Mouse (Mus musculus) ovary, postnatal 14 days (tissue): ENCODE measurements around the gene Ifngr2.

ENCODE experiments used
- DNase-seq: peaks from one replicate; pipeline ENCODE4 v3.0.0; 2022; ENCODE audit warnings: low spot score

Gene Ifngr2

GRCm38 (mm10) chr16:91536372-91536771 lies 10.5 kb upstream of the Ifngr2 start:
- no peak for DNase-seq

DNA sequence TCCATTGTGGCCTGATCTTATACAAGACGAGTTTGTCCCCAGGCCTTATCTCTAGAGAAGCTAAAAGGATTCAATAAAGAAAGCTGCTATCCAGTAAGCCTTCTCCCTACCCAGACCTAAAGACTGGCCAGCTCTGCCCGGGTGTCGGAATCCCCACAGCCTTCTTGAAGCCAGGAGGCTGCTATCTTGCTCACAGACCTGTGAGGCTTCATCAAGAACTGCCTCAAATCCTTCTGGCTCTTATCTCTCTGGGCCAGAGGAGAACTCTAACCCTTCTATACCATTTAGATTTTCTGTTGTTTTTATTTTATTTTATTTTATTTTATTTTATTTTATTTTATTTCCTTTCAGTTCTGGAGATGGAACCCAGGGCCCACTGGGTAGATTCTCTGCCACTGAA lies 9.8 kb upstream of the Ifngr2 start:
- no peak for DNase-seq

DNA sequence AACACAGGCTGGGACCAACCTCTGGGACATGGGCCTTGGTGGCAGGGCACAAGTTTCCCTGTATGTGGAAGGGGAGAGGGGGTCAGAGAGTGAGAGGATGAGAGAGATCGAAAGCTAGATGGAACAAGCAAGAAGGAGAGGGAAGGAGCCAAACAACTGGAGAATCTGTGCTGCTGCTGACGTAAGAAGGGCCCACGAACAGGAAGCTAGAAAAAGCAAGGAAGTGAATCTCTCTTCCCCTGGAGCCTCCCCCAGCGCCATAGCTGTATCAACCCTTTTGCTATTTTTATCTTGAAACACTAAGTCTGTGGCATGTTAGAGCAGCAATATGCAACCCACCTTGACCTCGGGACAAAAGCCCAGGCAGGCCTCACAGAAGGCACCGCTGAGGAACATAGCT lies 8.8 kb upstream of the Ifngr2 start:
- no peak for DNase-seq

DNA sequence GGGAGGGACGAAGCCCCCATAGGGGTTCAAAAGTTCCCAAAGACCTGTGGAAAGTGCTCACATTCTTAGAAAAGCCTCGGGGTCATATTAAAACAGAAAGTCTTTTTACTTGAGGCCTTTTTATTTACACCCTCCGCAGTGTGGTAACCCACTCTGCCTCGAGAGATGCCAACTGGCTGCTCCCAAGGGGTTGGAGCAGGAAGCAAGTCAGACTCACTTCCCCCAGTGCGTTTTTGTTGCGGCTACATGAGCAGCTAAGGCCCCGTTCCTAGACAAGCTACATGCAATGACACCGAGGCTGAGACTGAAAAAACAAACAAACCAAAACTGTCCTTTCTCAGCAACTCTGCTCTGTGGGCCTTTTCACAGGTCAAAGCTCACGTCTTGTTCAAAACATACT lies 8.4 kb upstream of the Ifngr2 start:
- DNase-seq, result no peak

- DNase-seq, result no peak
These were observed 5.2 kb upstream of the Ifngr2 start for GRCm38 (mm10) chr16:91541573-91542081.

GRCm38 (mm10) chr16:91543619-91544018 lies 3.3 kb upstream of the Ifngr2 start:
- DNase-seq, result no peak

DNA sequence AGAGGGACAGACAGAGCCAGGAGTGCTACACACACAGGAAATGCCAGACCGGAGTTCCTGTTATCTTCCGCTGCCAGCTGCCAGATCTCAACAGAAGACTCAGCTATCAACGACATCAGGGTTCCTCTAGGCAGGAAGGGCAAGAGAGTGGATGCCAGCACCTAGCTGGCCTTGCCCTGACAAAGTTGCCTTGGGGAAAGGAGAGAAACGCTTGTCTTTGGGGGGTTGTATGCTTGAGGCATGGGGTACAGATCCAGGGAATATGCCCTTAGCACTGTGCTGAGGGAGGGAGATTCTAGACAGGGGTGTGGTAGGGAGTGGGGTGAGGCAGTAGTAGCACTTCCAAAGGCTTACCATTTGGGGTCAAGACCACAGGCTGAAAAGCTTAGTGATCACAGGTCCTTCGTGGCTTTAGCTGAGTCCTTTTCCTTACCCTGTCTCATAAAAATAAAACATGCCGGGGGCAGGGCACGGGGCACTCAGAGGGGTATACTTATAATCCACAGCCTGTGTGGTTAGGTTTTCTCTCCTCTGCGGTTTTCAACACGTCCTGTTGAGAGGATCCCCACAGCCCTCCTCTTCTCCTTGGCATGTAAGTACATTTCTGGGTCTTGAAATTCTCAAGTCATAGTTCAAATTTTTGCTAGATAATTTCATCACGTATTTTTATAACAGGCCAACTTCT lies 1.1 kb upstream of the Ifngr2 start:
- no peak for DNase-seq

- DNase-seq, result no peak
These were observed 459 bp upstream of the Ifngr2 start for GRCm38 (mm10) chr16:91546391-91546835.

DNA sequence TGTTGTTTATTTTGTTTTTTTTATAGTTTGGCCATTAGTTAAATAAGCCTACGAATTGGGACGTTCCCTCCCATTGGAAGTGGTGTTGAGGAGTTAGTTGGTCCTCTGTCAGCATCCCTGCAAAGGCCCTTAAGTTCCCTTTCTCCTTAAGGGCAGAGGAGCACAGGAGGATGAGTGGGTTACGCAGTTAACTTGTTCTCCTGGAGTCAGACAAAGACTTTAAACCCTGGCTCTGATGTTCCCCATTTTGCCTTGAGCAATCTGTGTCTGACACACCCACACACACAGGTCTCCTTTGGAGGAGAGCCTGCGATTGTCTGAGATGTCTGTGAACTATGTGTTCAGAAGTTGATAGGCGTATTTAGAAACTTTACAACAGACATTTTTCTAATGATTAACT lies 1.1 kb downstream of the Ifngr2 start:
- DNase-seq, result no peak

DNA sequence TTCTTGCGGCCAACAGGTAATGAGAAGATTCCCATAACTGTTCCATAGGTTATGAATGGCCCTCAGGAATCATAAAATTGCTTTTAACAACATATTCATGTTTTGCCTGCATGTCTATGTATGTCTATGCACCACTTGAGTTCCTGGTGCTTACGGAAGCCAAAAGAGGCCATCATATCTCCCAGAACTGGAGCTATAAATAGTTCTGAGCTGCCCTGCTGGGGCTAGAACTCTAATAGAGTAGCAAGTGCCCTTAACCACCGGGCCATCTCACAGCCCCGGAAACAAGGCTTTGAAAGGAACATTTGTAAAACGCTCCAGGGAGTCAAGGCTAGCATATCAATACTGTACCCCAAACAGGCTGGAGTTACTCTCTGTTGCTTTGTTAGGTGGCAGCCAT lies 1.7 kb downstream of the Ifngr2 start:
- DNase-seq, result no peak

DNA sequence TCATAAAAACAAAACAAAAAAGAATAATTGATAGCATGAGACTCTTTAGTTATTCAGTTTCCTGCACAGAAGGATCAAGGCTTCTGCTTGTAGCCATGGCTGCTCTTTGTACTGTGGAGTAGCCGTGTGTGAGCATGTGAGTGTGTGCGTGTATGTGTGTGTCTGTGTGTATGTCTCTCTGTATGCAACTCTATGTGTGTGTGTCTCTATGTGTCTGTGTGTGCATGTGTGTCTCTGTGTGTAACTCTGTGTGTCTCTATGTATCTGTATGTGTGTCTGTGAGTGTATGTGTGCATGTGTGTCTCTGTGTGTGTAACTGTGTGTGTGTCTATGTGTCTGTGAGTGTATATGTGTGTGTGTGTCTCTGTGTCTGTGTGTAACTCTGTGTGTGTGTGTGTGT lies 2.1 kb downstream of the Ifngr2 start:
- no peak for DNase-seq

- DNase-seq, result no peak
These were observed 2.7 kb downstream of the Ifngr2 start for GRCm38 (mm10) chr16:91549616-91550015.

GRCm38 (mm10) chr16:91551081-91551524 lies 4.2 kb downstream of the Ifngr2 start:
- DNase-seq, result no peak

- no peak for DNase-seq
These were observed 5.2 kb downstream of the Ifngr2 start for GRCm38 (mm10) chr16:91552072-91552471.

- DNase-seq, result no peak
These were observed 6.8 kb downstream of the Ifngr2 start for GRCm38 (mm10) chr16:91553625-91554024.

- no peak for DNase-seq
These were observed 8.2 kb downstream of the Ifngr2 start for GRCm38 (mm10) chr16:91555017-91555605.

- no peak for DNase-seq
These were observed 9.8 kb downstream of the Ifngr2 start for GRCm38 (mm10) chr16:91556659-91557058.

DNA sequence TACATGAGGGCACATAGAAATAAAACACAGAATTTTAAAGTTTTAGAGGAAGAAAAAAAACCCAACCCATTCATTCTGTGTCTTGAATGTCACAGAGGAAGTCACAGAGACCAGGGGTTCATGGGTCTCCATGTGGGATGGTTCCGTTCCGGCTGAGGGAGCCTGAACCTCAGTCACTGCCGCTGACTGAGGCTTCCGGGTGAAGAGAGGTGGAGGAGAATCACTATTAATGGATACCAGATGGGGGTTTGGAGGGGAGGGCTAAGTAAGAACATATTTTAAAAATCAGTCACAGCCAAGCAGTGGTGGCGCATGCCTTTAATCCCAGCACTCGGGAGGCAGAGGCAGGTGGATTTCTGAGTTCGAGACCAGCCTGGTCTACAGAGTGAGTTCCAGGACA lies 10.3 kb downstream of the Ifngr2 start:
- no peak for DNase-seq

GRCm38 (mm10) chr16:91557693-91558092 lies 10.8 kb downstream of the Ifngr2 start:
- DNase-seq, result no peak

GRCm38 (mm10) chr16:91561099-91561498 lies 14.2 kb downstream of the Ifngr2 start:
- no peak for DNase-seq

- no peak for DNase-seq
These were observed 14.9 kb downstream of the Ifngr2 start for GRCm38 (mm10) chr16:91561541-91562457.

- no peak for DNase-seq
These were observed 17.9 kb downstream of the Ifngr2 start for GRCm38 (mm10) chr16:91564580-91565291.
